Mouse (Mus musculus): ENCODE results near the gene Sept11. TPM values are rescaled to one million over a fixed set of nuclear protein-coding genes. Genes with fewer than 3 reads are reported as not detected.

Gene Sept11
- total RNA-seq, 2 experiments from 2014 or later, result 69.1 to 85.0 TPM

GRCm38 (mm10) chr5:93218375-93218774 is 125.1 kb downstream of the Sept11 start:
- DNase-seq, result no peak
- intact Hi-C loops (cut with DNase I), result no loop called here

- intact Hi-C loops (cut with DNase I), result no loop called here
- peak in 1 of 2 experiments; percentile 45 for DNase-seq
Measured at GRCm38 (mm10) chr5:93221661-93222060, 128.4 kb downstream of the Sept11 start.

GRCm38 (mm10) chr5:93224549-93224948 is 131.3 kb downstream of the Sept11 start:
- intact Hi-C loops (cut with DNase I), result no loop called here
- DNase-seq, result no peak

Other genes starting within 250 kb of the Sept11 start
- not detected for gene Sowahb, start 48.4 kb upstream of the Sept11 start, total RNA-seq (2021)
- 10 to 100 TPM; 47.4 to 63.9 TPM for gene Ccni, start 113.1 kb downstream of the Sept11 start, total RNA-seq (2021)
- not detected for gene 2010109A12Rik, start 113.1 kb downstream of the Sept11 start, total RNA-seq (2021)
- gene Ccng2, start 173.8 kb downstream of the Sept11 start, total RNA-seq (2021), result 10 to 100 TPM; 11.3 to 12.0 TPM

Measured in gastrocnemius, postnatal 36 days (tissue).